Mouse (Mus musculus): ENCODE results near the gene Soat1. TPM values are rescaled to one million over a fixed set of nuclear protein-coding genes. Genes with fewer than 3 reads are reported as not detected.

The Soat1 gene
- total and polyA plus RNA-seq, 3 experiments: 51.0 to 257 (median 244) TPM

DNA sequence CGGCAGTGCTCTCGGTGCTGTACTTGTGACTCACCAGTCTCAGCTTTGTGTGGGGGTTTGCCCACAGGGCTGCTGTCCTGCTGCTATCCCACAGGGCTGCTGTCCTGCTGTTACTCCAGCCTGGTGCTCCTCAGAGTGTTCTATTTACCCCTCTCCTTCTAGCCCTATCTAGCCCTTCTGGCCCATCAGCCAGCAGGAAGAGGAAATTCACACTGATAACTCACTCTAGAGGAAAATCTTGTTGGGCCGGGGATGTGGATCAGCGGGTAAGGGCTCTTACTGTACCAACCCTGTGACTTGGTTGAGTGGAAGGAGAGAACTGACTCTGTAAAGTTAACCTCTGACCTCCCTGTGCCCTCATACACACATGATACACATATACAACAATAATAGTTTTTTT lies 81.0 kb downstream of the Soat1 start:
- Histone ChIP-seq H3K9me3 (replicated peaks) (no peaks in the 10 kb centered on the region), H3K4me3 (ENCODE audit: low read depth, low read length) (no peak overlapping the region), H3K4me1 (ENCODE audit: insufficient read depth, low read depth, low read length) (peaks cover 5% of the 10 kb centered on the region; the same call in 1 of the 2 replicates), H3K27me3 (ENCODE audit: insufficient read depth, low read length) (peaks cover 15% of the 10 kb centered on the region), H3K36me3 (replicated peaks) (no peaks in the 10 kb centered on the region)
- DNase-seq (ENCODE audit: low spot score) (no peak), ATAC-seq (ENCODE audit: extremely low read depth, insufficient number of reproducible peaks, low FRiP score, poor library complexity, severe bottlenecking) (no peak)
- TF ChIP-seq POLR2AphosphoS5 (IDR thresholded peaks at IDR 0.05; ENCODE audit: insufficient replicate concordance, low read depth, low read length) (no peak), TAL1 (conservative IDR thresholded peaks at IDR 0.05; ENCODE audit: low read depth, low read length) (no peak), CTCF (IDR thresholded peaks at IDR 0.05; ENCODE audit: low read depth, low read length) (no peak), GATA2 (IDR thresholded peaks at IDR 0.05; ENCODE audit: borderline replicate concordance, low read depth, low read length) (no peak), GATA1 (IDR thresholded peaks at IDR 0.05; ENCODE audit: borderline replicate concordance, low read length) (no peak)

DNA sequence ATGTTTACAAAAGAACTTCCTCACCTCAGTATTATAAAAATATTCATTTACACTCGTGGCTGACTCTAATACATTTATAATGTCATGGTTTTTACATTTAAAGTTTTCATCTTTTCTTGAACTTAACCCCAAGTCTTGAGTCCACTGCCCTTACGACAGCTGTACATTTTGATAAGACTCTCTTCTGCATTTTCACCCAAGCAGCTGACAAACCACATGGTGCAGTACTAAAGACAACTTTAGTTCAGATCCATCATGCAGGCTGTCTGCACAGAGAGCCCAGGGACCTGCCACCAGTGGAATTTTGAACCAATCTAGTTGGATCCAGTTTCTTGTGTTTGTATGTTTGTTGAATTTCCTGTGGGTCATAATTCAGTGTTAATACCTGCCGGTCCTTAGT lies 87.3 kb downstream of the Soat1 start:
- Histone ChIP-seq H3K36me3 (replicated peaks) (no peaks in the 10 kb centered on the region), H3K27me3 (ENCODE audit: insufficient read depth, low read length) (peaks cover 4% of the 10 kb centered on the region), H3K9me3 (replicated peaks) (no peaks in the 10 kb centered on the region), H3K4me3 (ENCODE audit: low read depth, low read length) (no peak overlapping the region), H3K4me1 (ENCODE audit: insufficient read depth, low read depth, low read length) (peaks cover 8% of the 10 kb centered on the region)
- TF ChIP-seq GATA2 (IDR thresholded peaks at IDR 0.05; ENCODE audit: borderline replicate concordance, low read depth, low read length) (no peak), POLR2AphosphoS5 (IDR thresholded peaks at IDR 0.05; ENCODE audit: insufficient replicate concordance, low read depth, low read length) (no peak), TAL1 (conservative IDR thresholded peaks at IDR 0.05; ENCODE audit: low read depth, low read length) (peak; percentile 45), GATA1 (IDR thresholded peaks at IDR 0.05; ENCODE audit: borderline replicate concordance, low read length) (no peak)
- ATAC-seq (ENCODE audit: extremely low read depth, insufficient number of reproducible peaks, low FRiP score, poor library complexity, severe bottlenecking) (peak; percentile 80), DNase-seq (ENCODE audit: low spot score) (peak; percentile 28)

GRCm38 (mm10) chr1:156386232-156386631 lies 87.9 kb downstream of the Soat1 start:
- ATAC-seq (ENCODE audit: extremely low read depth, insufficient number of reproducible peaks, low FRiP score, poor library complexity, severe bottlenecking) (no peak), DNase-seq (ENCODE audit: low spot score) (no peak)
- Histone ChIP-seq H3K4me1 (ENCODE audit: insufficient read depth, low read depth, low read length) (peaks cover 8% of the 10 kb centered on the region), H3K27me3 (ENCODE audit: insufficient read depth, low read length) (no peaks in the 10 kb centered on the region), H3K9me3 (replicated peaks) (no peaks in the 10 kb centered on the region), H3K4me3 (ENCODE audit: low read depth, low read length) (no peak overlapping the region), H3K36me3 (replicated peaks) (no peaks in the 10 kb centered on the region)
- no peak for TF ChIP-seq GATA2 (IDR thresholded peaks at IDR 0.05; ENCODE audit: borderline replicate concordance, low read depth, low read length)
- TF ChIP-seq POLR2AphosphoS5 (IDR thresholded peaks at IDR 0.05; ENCODE audit: insufficient replicate concordance, low read depth, low read length): no peak
- no peak for TF ChIP-seq CTCF (IDR thresholded peaks at IDR 0.05; ENCODE audit: low read depth, low read length)
- TF ChIP-seq GATA1 (IDR thresholded peaks at IDR 0.05; ENCODE audit: borderline replicate concordance, low read length): no peak
- no peak for TF ChIP-seq TAL1 (conservative IDR thresholded peaks at IDR 0.05; ENCODE audit: low read depth, low read length)

GRCm38 (mm10) chr1:156381217-156381616 lies 92.9 kb downstream of the Soat1 start:
- Histone ChIP-seq H3K4me3 (ENCODE audit: low read depth, low read length) (no peak overlapping the region), H3K36me3 (replicated peaks) (no peaks in the 10 kb centered on the region), H3K27me3 (ENCODE audit: insufficient read depth, low read length) (no peaks in the 10 kb centered on the region; the same call in 1 of the 2 replicates), H3K4me1 (ENCODE audit: insufficient read depth, low read depth, low read length) (0 out of 2 replicates have a peak, but pooled peaks cover 1% of the 10 kb centered on the region), H3K9me3 (replicated peaks) (no peaks in the 10 kb centered on the region)
- DNase-seq (ENCODE audit: low spot score) (no peak), ATAC-seq (ENCODE audit: extremely low read depth, insufficient number of reproducible peaks, low FRiP score, poor library complexity, severe bottlenecking) (no peak)
- TF ChIP-seq GATA1 (IDR thresholded peaks at IDR 0.05; ENCODE audit: borderline replicate concordance, low read length): no peak
- TF ChIP-seq GATA2 (IDR thresholded peaks at IDR 0.05; ENCODE audit: borderline replicate concordance, low read depth, low read length): no peak
- no peak for TF ChIP-seq CTCF (IDR thresholded peaks at IDR 0.05; ENCODE audit: low read depth, low read length)
- TF ChIP-seq POLR2AphosphoS5 (IDR thresholded peaks at IDR 0.05; ENCODE audit: insufficient replicate concordance, low read depth, low read length): no peak
- no peak for TF ChIP-seq TAL1 (conservative IDR thresholded peaks at IDR 0.05; ENCODE audit: low read depth, low read length)

Other genes starting within 250 kb of the Soat1 start
- gene Tdrd5, start 170.7 kb downstream of the Soat1 start, total RNA-seq (2014; fragmentation: Nextera tagmentation): 6.0 and 6.1 TPM in 2 replicates
- gene Tdrd5, start 170.7 kb downstream of the Soat1 start, total RNA-seq (2017): 0.55 and 0.58 TPM in 2 replicates
- gene Tdrd5, start 170.7 kb downstream of the Soat1 start, polyA plus RNA-seq (2012): 0.09 TPM in 2 replicates
- gene Nphs2, start 163.6 kb downstream of the Soat1 start, total RNA-seq (2014; fragmentation: Nextera tagmentation): not detected in 2 replicates
- gene Nphs2, start 163.6 kb downstream of the Soat1 start, total RNA-seq (2017): 0.12 TPM in 1 of 2 replicates, not detected in the other
- not detected in 2 replicates for gene Nphs2, start 163.6 kb downstream of the Soat1 start, polyA plus RNA-seq (2012)
- gene Gm2000, start 108.3 kb downstream of the Soat1 start, total RNA-seq (2014; fragmentation: Nextera tagmentation): 425 and 455 TPM in 2 replicates
- 3,171 and 3,208 TPM in 2 replicates for gene Gm2000, start 108.3 kb downstream of the Soat1 start, total RNA-seq (2017)
- gene Gm2000, start 108.3 kb downstream of the Soat1 start, polyA plus RNA-seq (2012): 751 and 1,611 TPM in 2 replicates
- 1.5 and 6.7 TPM in 2 replicates for gene Axdnd1, start 53.2 kb downstream of the Soat1 start, total RNA-seq (2014; fragmentation: Nextera tagmentation)
- 0.46 and 1.4 TPM in 2 replicates for gene Axdnd1, start 53.2 kb downstream of the Soat1 start, total RNA-seq (2017)
- not detected in 2 replicates for gene Axdnd1, start 53.2 kb downstream of the Soat1 start, polyA plus RNA-seq (2012)
- gene Gm10031, start 49.7 kb upstream of the Soat1 start, total RNA-seq (2014; fragmentation: Nextera tagmentation): 7.3 and 9.9 TPM in 2 replicates
- 15.7 and 17.2 TPM in 2 replicates for gene Gm10031, start 49.7 kb upstream of the Soat1 start, total RNA-seq (2017)
- gene Gm10031, start 49.7 kb upstream of the Soat1 start, polyA plus RNA-seq (2012): 0.18 and 0.75 TPM in 2 replicates
- 13.4 and 15.2 TPM in 2 replicates for gene Abl2, start 84.5 kb upstream of the Soat1 start, total RNA-seq (2014; fragmentation: Nextera tagmentation)
- 8.6 and 9.7 TPM in 2 replicates for gene Abl2, start 84.5 kb upstream of the Soat1 start, total RNA-seq (2017)
- 14.7 and 18.7 TPM in 2 replicates for gene Abl2, start 84.5 kb upstream of the Soat1 start, polyA plus RNA-seq (2012)
- 2.1 and 2.6 TPM in 2 replicates for gene Tor3a, start 200.0 kb upstream of the Soat1 start, total RNA-seq (2014; fragmentation: Nextera tagmentation)
- gene Tor3a, start 200.0 kb upstream of the Soat1 start, total RNA-seq (2017): 2.8 and 3.1 TPM in 2 replicates
- 2.5 and 4.8 TPM in 2 replicates for gene Tor3a, start 200.0 kb upstream of the Soat1 start, polyA plus RNA-seq (2012)
- 36.1 and 43.3 TPM in 2 replicates for gene Fam20b, start 244.8 kb upstream of the Soat1 start, total RNA-seq (2014; fragmentation: Nextera tagmentation)
- gene Fam20b, start 244.8 kb upstream of the Soat1 start, total RNA-seq (2017): 90.0 and 93.5 TPM in 2 replicates
- 9.7 and 11.8 TPM in 2 replicates for gene Fam20b, start 244.8 kb upstream of the Soat1 start, polyA plus RNA-seq (2012)